Mouse (Mus musculus) liver, embryonic 14.5 days (tissue): ENCODE measurements at regions not wholly inside any gene's neighbourhood (a gene's known extent, or its start where the extent isn't known, plus 50 kb on each side); places are given as distances from the start of the nearest gene placed in this dataset.

ENCODE experiments used
- ATAC-seq: fragments of 200-750 bp; cut with Nextera tagmentation; 2 replicates; pipeline ENCODE4 v1.8.0; 2017; ENCODE audit warnings: moderate number of reproducible peaks, mild to moderate bottlenecking, moderate library complexity; ENCODE audit not compliant: insufficient read depth
- DNase-seq, 3 experiments: peaks; one replicate each; pipeline ENCODE4 v3.0.0-alpha.2; 2012 to 2013; ENCODE audit warnings: low read depth in 3 of 3, low spot score in 3 of 3
- H3K27ac ChIP-seq: fragments of 300-500 bp; sonication (generic); 2 replicates; pipeline ENCODE4 v1.5.1; 2014; ENCODE audit warnings: moderate library complexity, mild to moderate bottlenecking, control low read depth, inconsistent platforms
- H3K27me3 ChIP-seq: fragments of 300-500 bp; sonication (generic); 2 replicates; pipeline ENCODE4 v1.6.1; 2014; ENCODE audit warnings: mild to moderate bottlenecking, low read length, moderate library complexity; ENCODE audit not compliant: control insufficient read depth, insufficient read depth
- H3K36me3 ChIP-seq: fragments of 300-500 bp; sonication (generic); replicated peaks from 2 replicates; pipeline ENCODE4 v1.6.1; 2014; ENCODE audit warnings: low read depth; ENCODE audit not compliant: control insufficient read depth, insufficient read depth
- H3K4me1 ChIP-seq, 2 experiments: fragments of 200-500 bp in 1 of 2; fragments of 300-500 bp in 1 of 2; sonication (generic) in 1 of 2; replicated peaks; 2 replicates each; pipeline ENCODE4 v1.6.1; 2012 to 2014; ENCODE audit warnings: antibody characterized with exemption in 1 of 2, inconsistent platforms in 1 of 2, low read length in 1 of 2; ENCODE audit not compliant: control insufficient read depth in 2 of 2, insufficient read depth in 2 of 2
- H3K4me2 ChIP-seq: fragments of 300-500 bp; sonication (generic); 2 replicates; pipeline ENCODE4 v1.6.1; 2014; ENCODE audit warnings: low read depth, mild to moderate bottlenecking, control low read depth, moderate library complexity
- H3K4me3 ChIP-seq, 2 experiments: fragments of 200-500 bp in 1 of 2; fragments of 300-500 bp in 1 of 2; sonication (generic) in 1 of 2; 2 replicates each; pipeline ENCODE4 v1.5.1; 2012 to 2014; ENCODE audit warnings: low read depth in 2 of 2, low read length in 2 of 2, mild to moderate bottlenecking in 2 of 2, control low read depth in 1 of 2, inconsistent platforms in 1 of 2, moderate library complexity in 1 of 2; ENCODE audit not compliant: insufficient read depth in 1 of 2
- H3K9ac ChIP-seq: fragments of 300-500 bp; sonication (generic); replicated peaks from 2 replicates; pipeline ENCODE4 v1.6.1; 2014; ENCODE audit warnings: mild to moderate bottlenecking, control low read depth, moderate library complexity
- H3K9me3 ChIP-seq: fragments of 300-500 bp; sonication (generic); 2 replicates; pipeline ENCODE4 v1.6.1; 2016; ENCODE audit warnings: low read length, mixed read lengths; ENCODE audit not compliant: control insufficient read depth
- CTCF ChIP-seq: IDR thresholded peaks from 2 replicates; pipeline ENCODE4 v1.5.1; 2016; ENCODE audit warnings: antibody characterized with exemption, low read depth, control low read depth
- EP300 ChIP-seq: IDR thresholded peaks from 2 replicates; pipeline ENCODE4 v1.6.1; 2016; ENCODE audit warnings: antibody characterized with exemption, low read depth
- WGBS: fragments of 180-500 bp; shearing (Covaris S2); extraction: QIAGEN DNeasy Blood & Tissue Kit; methylation state at CpG from one replicate; pipeline ENCODE4 v1.1.7; 2014; ENCODE audit not compliant: insufficient replicate concordance; 5-methylcytosine and 5-hydroxymethylcytosine counted together

DNA sequence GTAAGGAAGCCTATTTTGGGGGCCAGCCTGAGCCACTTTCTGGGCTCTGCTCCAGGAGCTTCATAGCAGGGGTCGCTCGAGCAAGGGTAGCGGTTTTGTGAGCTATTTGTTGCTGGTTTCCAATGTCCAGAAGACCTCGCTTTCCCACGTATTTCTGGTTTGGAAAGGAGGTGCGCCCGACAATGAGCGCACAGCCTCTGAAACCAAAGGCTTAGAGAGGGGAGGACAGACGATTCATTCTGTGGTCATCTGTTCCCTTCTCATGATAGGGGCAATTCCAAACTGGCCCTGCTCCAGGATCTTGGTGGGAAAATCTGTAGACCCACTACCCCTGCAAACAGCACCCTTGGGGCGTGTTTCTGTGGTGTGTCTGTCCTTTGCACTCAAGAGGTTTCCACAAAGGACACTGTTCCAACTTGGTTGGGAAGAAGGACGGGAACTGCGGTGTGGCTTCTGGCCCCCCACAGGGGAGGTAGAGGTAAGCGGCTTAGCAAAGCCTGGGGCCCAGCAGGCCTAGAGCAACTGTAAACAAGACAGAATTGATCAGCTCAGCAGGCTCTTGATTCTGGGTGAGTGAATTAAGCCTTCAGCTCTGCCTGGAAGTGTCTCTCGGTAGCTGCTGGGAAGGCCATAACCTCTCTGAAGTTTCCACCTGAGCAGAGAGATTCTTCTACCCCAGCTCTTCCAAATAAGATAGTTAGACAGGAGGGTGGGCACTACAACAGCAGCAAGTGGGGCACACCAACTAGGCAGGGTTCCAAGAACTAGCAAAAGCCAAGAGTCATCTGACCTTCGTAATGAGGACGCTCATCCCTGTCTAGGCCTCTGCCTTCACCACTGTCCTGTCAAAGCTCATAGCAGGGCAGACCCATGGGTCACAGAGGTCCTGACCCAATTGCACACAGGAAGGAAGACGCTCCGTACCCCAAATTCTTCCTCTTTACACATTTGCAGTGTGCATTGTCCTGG is 122.6 kb upstream of the Tspan2 start:
- H3K27ac ChIP-seq, result no peak overlapping the region
- 47% methylated on average over 18 of the region's 18 CpGs for WGBS
- no peak for DNase-seq
- H3K27me3 ChIP-seq, result no peaks in the 10 kb centered on the region
- no peak for TF ChIP-seq EP300
- no peak for TF ChIP-seq CTCF
- H3K9ac ChIP-seq, result no peak overlapping the region
- H3K4me1 ChIP-seq, result no peaks in the 10 kb centered on the region
- no peak overlapping the region for H3K4me3 ChIP-seq
- ATAC-seq, result no peak
- no peaks in the 10 kb centered on the region for H3K9me3 ChIP-seq
- H3K36me3 ChIP-seq, result no peaks in the 10 kb centered on the region
- H3K4me2 ChIP-seq, result no peak overlapping the region

DNA sequence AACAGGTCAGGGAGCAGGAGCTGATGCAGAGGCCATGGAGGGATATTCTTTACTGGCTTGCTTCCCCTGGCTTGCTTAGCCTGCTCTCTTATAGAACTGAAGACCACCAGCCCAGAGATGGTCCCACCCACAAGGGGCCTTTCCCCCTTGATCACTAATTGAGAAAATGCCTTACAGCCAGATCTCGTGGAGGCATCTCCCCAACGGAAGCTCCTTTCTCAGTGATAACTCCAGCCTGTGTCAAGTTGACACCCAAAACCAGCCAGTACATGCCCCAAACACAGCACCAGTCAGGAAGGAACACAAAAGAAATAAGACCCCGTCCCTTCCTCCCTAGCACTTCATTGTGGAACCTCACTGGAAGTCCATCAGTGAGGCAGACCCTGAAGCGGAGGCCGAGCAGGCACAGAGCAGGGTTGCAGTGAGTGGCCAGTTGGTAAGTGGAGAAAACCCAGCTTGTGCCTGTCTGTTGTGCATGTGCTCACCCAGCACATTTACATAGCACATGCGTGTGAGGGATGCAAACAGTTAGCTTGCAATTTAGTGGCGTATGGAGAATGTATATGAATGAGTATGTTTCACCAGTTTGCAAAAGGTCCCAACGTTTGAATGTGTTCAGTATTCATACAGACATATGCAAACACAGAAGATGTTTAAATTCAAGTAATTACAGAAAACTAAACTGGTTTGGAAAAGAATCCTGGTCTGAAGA is 114.5 kb upstream of the Tspan2 start:
- no peaks in the 10 kb centered on the region for H3K27me3 ChIP-seq
- WGBS, result 48% methylated on average over 8 of the region's 8 CpGs

GRCm38 (mm10) chr3:102636076-102636475 is 98.3 kb upstream of the Tspan2 start:
- Histone ChIP-seq H3K36me3 (no peaks in the 10 kb centered on the region), H3K27me3 (no peaks in the 10 kb centered on the region), H3K4me1 (no peaks in the 10 kb centered on the region), H3K9me3 (no peaks in the 10 kb centered on the region), H3K4me2 (no peak overlapping the region), H3K27ac (no peak overlapping the region), H3K4me3 (no peak overlapping the region), H3K9ac (no peak overlapping the region)
- ATAC-seq (no peak), DNase-seq (no peak)
- WGBS, result 51% methylated on average over 4 of the region's 4 CpGs
- TF ChIP-seq EP300, result no peak
- TF ChIP-seq CTCF, result no peak

More for the DNA sequence above, 114.5 kb upstream of the Tspan2 start:
- DNase-seq (no peak), ATAC-seq (no peak)
- no peak overlapping the region for H3K4me3 ChIP-seq
- H3K9me3 ChIP-seq, result no peaks in the 10 kb centered on the region
- H3K4me2 ChIP-seq, result no peak overlapping the region
- no peak overlapping the region for H3K9ac ChIP-seq
- H3K27ac ChIP-seq, result no peak overlapping the region
- H3K4me1 ChIP-seq, result no peaks in the 10 kb centered on the region
- TF ChIP-seq CTCF (no peak), EP300 (no peak)
- no peaks in the 10 kb centered on the region for H3K36me3 ChIP-seq

DNA sequence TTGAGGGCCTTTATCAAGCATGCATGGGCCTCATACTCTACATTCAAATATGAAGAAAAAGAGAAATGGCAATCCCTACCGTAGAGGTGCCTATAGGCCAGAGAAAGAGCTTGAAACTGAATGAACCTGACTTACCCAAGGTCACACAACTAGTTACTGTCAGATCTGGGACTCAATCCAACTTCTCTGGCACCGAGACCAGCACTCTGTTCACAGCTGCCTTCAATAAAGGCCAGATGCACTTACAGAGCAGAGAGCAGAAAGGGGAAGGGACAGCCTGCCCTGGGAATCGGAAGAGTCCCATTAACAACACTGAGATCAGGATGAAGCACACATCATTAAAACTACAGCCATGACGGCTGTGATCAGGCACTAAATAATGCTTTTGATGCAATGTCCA is 97.7 kb upstream of the Tspan2 start:
- Histone ChIP-seq H3K27me3 (no peaks in the 10 kb centered on the region), H3K36me3 (no peaks in the 10 kb centered on the region), H3K4me2 (no peak overlapping the region), H3K27ac (no peak overlapping the region), H3K9ac (no peak overlapping the region), H3K4me1 (no peaks in the 10 kb centered on the region), H3K9me3 (no peaks in the 10 kb centered on the region), H3K4me3 (no peak overlapping the region)
- TF ChIP-seq CTCF (no peak), EP300 (no peak)
- ATAC-seq (no peak), DNase-seq (no peak)
- 58% methylated on average over 4 of the region's 4 CpGs for WGBS

DNA sequence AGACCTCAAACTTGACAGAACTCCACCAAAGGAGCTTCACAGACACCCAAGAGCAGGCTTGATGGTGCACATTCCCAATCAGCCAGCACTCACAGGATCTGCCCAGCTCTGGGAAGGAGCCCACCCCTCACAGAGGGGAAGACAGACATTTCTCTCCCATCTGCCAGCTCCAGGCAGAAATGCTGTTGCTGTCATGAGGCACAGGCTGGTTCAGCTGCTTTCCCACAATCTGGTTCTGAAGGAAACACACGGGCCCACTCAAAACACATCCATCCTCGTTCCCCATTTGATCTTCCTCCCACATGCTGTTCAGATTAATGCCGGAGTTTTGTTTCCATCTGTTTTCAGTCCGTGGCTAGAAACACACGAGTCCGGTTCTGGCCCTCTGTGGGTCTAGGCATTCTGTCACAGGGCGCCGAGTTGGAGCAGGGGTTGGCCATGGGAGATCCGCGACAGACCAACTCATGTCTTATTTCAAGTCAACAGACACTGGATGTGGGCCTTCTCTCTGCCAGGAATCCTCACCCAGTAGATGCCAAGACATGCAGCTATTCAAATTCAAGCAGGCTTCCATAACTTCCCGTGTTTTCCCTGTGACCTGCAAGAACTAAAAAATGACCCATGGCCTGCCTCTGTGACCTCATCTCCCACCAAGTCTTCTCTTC is 89.9 kb upstream of the Tspan2 start:
- Histone ChIP-seq H3K4me2 (no peak overlapping the region), H3K27me3 (no peaks in the 10 kb centered on the region), H3K27ac (no peak overlapping the region), H3K4me3 (no peak overlapping the region), H3K36me3 (no peaks in the 10 kb centered on the region), H3K4me1 (no peaks in the 10 kb centered on the region), H3K9me3 (no peaks in the 10 kb centered on the region), H3K9ac (no peak overlapping the region)
- no peak for DNase-seq
- ATAC-seq, result no peak
- WGBS, result 70% methylated on average over 11 of the region's 11 CpGs
- TF ChIP-seq EP300 (no peak), CTCF (no peak)
